In the genomic region with DNA sequence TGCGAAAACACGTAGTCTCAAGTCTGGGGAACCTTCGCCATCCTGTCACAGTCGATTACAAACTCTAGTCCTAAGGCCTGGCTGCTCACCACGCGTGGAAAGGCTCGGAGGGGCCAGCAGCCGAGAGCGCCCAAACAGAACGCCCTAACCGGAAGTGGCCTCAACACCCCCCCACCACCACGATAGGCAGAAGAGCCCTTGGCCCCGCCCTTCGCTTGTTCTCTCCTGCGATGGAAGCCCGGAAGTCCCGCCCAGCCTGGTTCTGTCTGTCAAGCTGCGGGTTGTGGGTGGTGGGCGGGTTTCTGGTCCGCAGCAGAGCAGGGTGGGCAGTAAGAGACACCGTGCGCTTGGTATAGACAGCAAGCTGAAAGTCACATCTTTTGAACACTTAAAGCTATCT, we compare ENCODE assay signal across 7 mouse cellular contexts. TPM values are rescaled to one million over a fixed set of nuclear protein-coding genes. Genes with fewer than 3 reads are reported as not detected.
DNase-seq lines count a peak whose midpoint lies in the region; ATAC-seq lines count a peak whose summit lies in the region.

No protein-coding gene starts in this region.

- WGBS in intestine, embryonic 15.5 days: under 1% methylated on average over 22 of the region's 22 CpGs
- WGBS in midbrain, embryonic 10.5 days: 0% methylated on average over 22 of the region's 22 CpGs

- H3K9ac ChIP-seq in intestine, embryonic 15.5 days: peak overlapping the region; percentile 61

- peak overlapping the region; percentile 59 for H3K4me2 ChIP-seq in intestine, embryonic 15.5 days (replicated peaks)

- ATAC-seq in intestine, embryonic 15.5 days: peak; percentile 98

- H3K9me3 ChIP-seq in intestine, embryonic 15.5 days: no peaks in the 10 kb centered on the region
- no peaks in the 10 kb centered on the region for H3K9me3 ChIP-seq in midbrain, embryonic 10.5 days (replicated peaks)

- no peaks in the 10 kb centered on the region for H3K36me3 ChIP-seq in intestine, embryonic 15.5 days
- H3K36me3 ChIP-seq in midbrain, embryonic 10.5 days: no peaks in the 10 kb centered on the region

- intact Hi-C loops in left cerebral cortex, postnatal 25 days (cut with DNase I): loop anchor here (2.0 kb wide), 1 partner anchor 71 kb away; no protein-coding TSS in a partner anchor

- peak overlapping the region; percentile 72 for H3K27ac ChIP-seq in intestine, embryonic 15.5 days
- peak overlapping the region; percentile 89 for H3K27ac ChIP-seq in midbrain, embryonic 10.5 days (replicated peaks)

- peaks cover 8% of the 10 kb centered on the region; the same call in 1 of the 2 replicates for H3K4me1 ChIP-seq in intestine, embryonic 15.5 days (replicated peaks)
- peaks cover 9% of the 10 kb centered on the region; the same call in 1 of the 2 replicates for H3K4me1 ChIP-seq in midbrain, embryonic 10.5 days

- DNase-seq in adrenal gland, adult 18-20 months (ENCODE audit: low spot score in 2 of 2): peak; percentile 89 to 92
- peak; percentile 99 for DNase-seq in embryo, embryonic 11 days
- DNase-seq in gastrocnemius, postnatal 25 days: peak; percentile 94
- DNase-seq in left cerebral cortex, postnatal 25 days (ENCODE audit: low spot score in 2 of 2): peak; percentile 96 to 98
- DNase-seq in midbrain, embryonic 10.5 days (ENCODE audit: low spot score): peak; percentile 97
- DNase-seq in right cerebral cortex, postnatal 4 days: peak; percentile 94

- H3K4me3 ChIP-seq in intestine, embryonic 15.5 days (replicated peaks): peak overlapping the region; percentile 53
- H3K4me3 ChIP-seq in midbrain, embryonic 10.5 days: peak overlapping the region; percentile 71

- no peaks in the 10 kb centered on the region; the same call in 1 of the 2 replicates for H3K27me3 ChIP-seq in intestine, embryonic 15.5 days (replicated peaks)
- H3K27me3 ChIP-seq in midbrain, embryonic 10.5 days (ENCODE audit: low read depth, poor library complexity, severe bottlenecking): peaks cover 11% of the 10 kb centered on the region

RNA-seq across cellular contexts. Expression of a gene that starts 12.8 kb away (rescaled TPM):
- under 1 TPM in 1 of 2 experiments, not detected in 1; 0.17 TPM for total RNA-seq in adrenal gland, adult 18-20 months (2021)
- total RNA-seq in gastrocnemius, postnatal 25 days (2021): under 1 TPM in 1 of 2 experiments, not detected in 1; 0.15 TPM
- polyA plus RNA-seq in intestine, embryonic 15.5 days (2015; fragmentation: Nextera tagmentation; extraction: Ambion mirVana): 0.18 and 0.20 TPM in 2 replicates
- under 1 TPM; 0.18 to 0.32 TPM for total RNA-seq in left cerebral cortex, postnatal 25 days (2021)
- polyA plus RNA-seq in midbrain, embryonic 10.5 days (2016; fragmentation: Nextera tagmentation; extraction: Ambion mirVana): 0.62 and 0.82 TPM in 2 replicates

Comparison
In these comparisons a context has a peak if more than half of its experiments do, and no peak if none do; other contexts are left out.
1. Peak in every context shown above with its lines: DNase-seq, ATAC-seq, H3K4me3 ChIP-seq and H3K27ac ChIP-seq.